ENCODE assay signal across 1 mouse cellular context in genomic region chr7:44838073-44838472, GRCm38 (mm10).
TF ChIP-seq lines count a peak whose summit lies in the region.

No protein-coding gene starts in this region.

TF ChIP-seq in CH12.LX, 34 proteins besides CTCF, POLR2A, EP300 and RAD21 (continued from another document):
- TF ChIP-seq E2F4 (IDR thresholded peaks at IDR 0.05; ENCODE audit: insufficient replicate concordance, low read depth, low read length) (no peak), MAFK (IDR thresholded peaks at IDR 0.05; ENCODE audit: insufficient replicate concordance, low read length) (no peak), HCFC1 (IDR thresholded peaks at IDR 0.05; ENCODE audit: low read depth, low read length) (no peak), TCF12 (IDR thresholded peaks at IDR 0.05; ENCODE audit: low read depth, low read length) (no peak), POLR2AphosphoS2 (IDR thresholded peaks at IDR 0.05; ENCODE audit: low read depth, low read length) (no peak)
TF ChIP-seq in CH12.LX: peak in this region for 0.
